Mouse (Mus musculus) ovary, adult 18-20 months (tissue): ENCODE measurements around the gene Cntln.

ENCODE experiments used
- DNase-seq: peaks from one replicate; pipeline ENCODE4 v3.0.0; 2022; ENCODE audit warnings: low spot score, mixed read lengths

Gene Cntln

GRCm38 (mm10) chr4:84884111-84884538 is at the start of gene Cntln:
Gene Cntln (plus strand): TSS chr4:84884309.
- DNase-seq: peak; percentile 96

GRCm38 (mm10) chr4:84836979-84837378 is 47.1 kb upstream of the Cntln start:
- no peak for DNase-seq

- no peak for DNase-seq
Measured at GRCm38 (mm10) chr4:84838545-84838944, 45.6 kb upstream of the Cntln start.

- no peak for DNase-seq
Measured at GRCm38 (mm10) chr4:84839466-84839865, 44.6 kb upstream of the Cntln start.

GRCm38 (mm10) chr4:84857588-84857987 is 26.5 kb upstream of the Cntln start:
- no peak for DNase-seq

GRCm38 (mm10) chr4:84876347-84876746 is 7.8 kb upstream of the Cntln start:
- no peak for DNase-seq

GRCm38 (mm10) chr4:84883646-84884045 is 463 bp upstream of the Cntln start:
- DNase-seq: no peak

GRCm38 (mm10) chr4:84884539-84885270 is 596 bp downstream of the Cntln start:
- peak; percentile 36 for DNase-seq

GRCm38 (mm10) chr4:84885271-84885540 is 1.1 kb downstream of the Cntln start:
- no peak for DNase-seq

- DNase-seq: no peak
Measured at GRCm38 (mm10) chr4:84918393-84918792, 34.3 kb downstream of the Cntln start.

GRCm38 (mm10) chr4:84934342-84934929 is 50.3 kb downstream of the Cntln start:
- no peak for DNase-seq

GRCm38 (mm10) chr4:84942059-84942458 is 58.0 kb downstream of the Cntln start:
- DNase-seq: no peak

GRCm38 (mm10) chr4:84942651-84943050 is 58.5 kb downstream of the Cntln start:
- no peak for DNase-seq

GRCm38 (mm10) chr4:84944100-84944499 is 60.0 kb downstream of the Cntln start:
- no peak for DNase-seq

- DNase-seq: no peak
Measured at GRCm38 (mm10) chr4:84946450-84946849, 62.3 kb downstream of the Cntln start.

- no peak for DNase-seq
Measured at GRCm38 (mm10) chr4:84976875-84977646, 93.0 kb downstream of the Cntln start.

- DNase-seq: no peak
Measured at GRCm38 (mm10) chr4:84995520-84996348, 111.6 kb downstream of the Cntln start.

- DNase-seq: no peak
Measured at GRCm38 (mm10) chr4:85005581-85005980, 121.5 kb downstream of the Cntln start.

GRCm38 (mm10) chr4:85006789-85007188 is 122.7 kb downstream of the Cntln start:
- no peak for DNase-seq

GRCm38 (mm10) chr4:85010846-85011245 is 126.7 kb downstream of the Cntln start:
- no peak for DNase-seq

- no peak for DNase-seq
Measured at GRCm38 (mm10) chr4:85045748-85046147, 161.6 kb downstream of the Cntln start.

GRCm38 (mm10) chr4:85049933-85050553 is 165.9 kb downstream of the Cntln start:
- DNase-seq: no peak
